Mouse (Mus musculus): ENCODE results near the gene Erfe. TPM values are rescaled to one million over a fixed set of nuclear protein-coding genes. Genes with fewer than 3 reads are reported as not detected.

The Erfe gene
- polyA plus RNA-seq, 1 experiment: not detected

DNA sequence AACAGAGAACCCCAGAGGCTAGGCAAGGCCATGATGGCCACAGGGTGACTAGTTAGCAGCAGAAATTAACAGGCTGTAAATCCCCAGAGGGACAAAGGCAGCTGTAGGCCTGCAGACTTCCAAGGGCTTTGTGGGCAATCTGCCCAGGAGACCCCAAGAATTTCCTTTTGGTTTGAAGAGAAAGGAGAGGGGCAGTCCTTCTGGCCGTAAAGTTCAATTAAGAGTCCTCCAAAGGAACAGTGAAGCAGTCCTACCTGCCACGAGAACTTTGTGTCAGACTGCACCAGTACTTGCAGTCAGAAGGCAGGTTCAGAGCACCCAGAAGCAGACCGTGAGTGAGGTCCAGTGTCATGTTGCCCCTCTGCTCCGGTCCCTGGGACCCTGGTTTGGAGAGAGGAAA is 48.7 kb downstream of the Erfe start:
- TF ChIP-seq CTCF (IDR thresholded peaks at IDR 0.05; ENCODE audit: insufficient read depth, low read depth, low read length): no peak
- TF ChIP-seq POLR2A (IDR thresholded peaks at IDR 0.05; ENCODE audit: insufficient read depth, low read depth, low read length): no peak
- 68% methylated on average over 4 of the region's 4 CpGs for WGBS
- Histone ChIP-seq H3K27ac (ENCODE audit: insufficient read depth, low read depth, low read length) (no peak overlapping the region), H3K4me1 (ENCODE audit: control insufficient read depth, insufficient read depth, low read length) (peaks cover 23% of the 10 kb centered on the region), H3K4me3 (ENCODE audit: insufficient read depth, low read depth, low read length) (no peak overlapping the region)

DNA sequence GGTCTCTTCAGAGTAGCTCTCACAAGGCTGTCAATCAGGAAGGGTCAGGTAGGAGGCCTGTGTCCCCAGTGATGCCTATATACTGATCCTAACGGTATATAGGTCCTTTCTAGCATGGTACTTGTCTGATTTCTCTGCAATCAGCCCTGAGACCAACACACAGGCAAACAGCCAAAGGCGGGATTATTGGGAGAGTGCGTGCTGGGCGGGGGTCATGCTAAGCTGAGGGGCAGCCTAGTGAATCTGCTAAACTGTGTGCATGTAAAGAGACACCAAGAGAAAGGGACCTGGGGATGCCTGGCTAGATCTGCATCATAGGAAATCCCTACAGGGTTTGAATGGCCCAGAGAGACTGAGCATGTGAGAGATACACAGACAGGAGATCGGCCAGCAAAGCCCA is 49.1 kb downstream of the Erfe start:
- peaks cover 23% of the 10 kb centered on the region for H3K4me1 ChIP-seq (ENCODE audit: control insufficient read depth, insufficient read depth, low read length)
- no peak for TF ChIP-seq POLR2A (IDR thresholded peaks at IDR 0.05; ENCODE audit: insufficient read depth, low read depth, low read length)
- no peak for TF ChIP-seq CTCF (IDR thresholded peaks at IDR 0.05; ENCODE audit: insufficient read depth, low read depth, low read length)
- no peak overlapping the region for H3K4me3 ChIP-seq (ENCODE audit: insufficient read depth, low read depth, low read length)
- WGBS: 64% methylated on average over 5 of the region's 5 CpGs
- no peak overlapping the region for H3K27ac ChIP-seq (ENCODE audit: insufficient read depth, low read depth, low read length)

DNA sequence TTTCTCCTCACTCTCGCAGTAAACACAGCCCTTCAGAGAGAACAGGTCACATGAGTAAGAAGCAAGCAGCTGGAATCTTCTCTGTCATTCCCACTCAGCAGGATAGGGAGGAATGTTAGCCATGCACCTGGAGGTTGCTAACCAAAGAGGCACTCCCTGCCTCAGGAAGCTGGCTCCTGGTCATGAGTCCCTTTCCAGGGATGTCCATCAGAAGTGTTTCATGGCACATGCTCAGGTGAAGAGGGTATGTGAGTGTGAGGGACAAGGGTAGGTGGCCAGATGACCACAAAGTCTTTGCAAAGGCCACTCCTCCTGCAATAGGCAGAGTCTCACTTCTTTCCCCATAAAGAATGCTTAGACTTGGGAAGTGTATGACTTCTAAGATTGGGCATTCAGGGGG is 51.8 kb downstream of the Erfe start:
- peaks cover 10% of the 10 kb centered on the region for H3K4me1 ChIP-seq (ENCODE audit: control insufficient read depth, insufficient read depth, low read length)
- H3K27ac ChIP-seq (ENCODE audit: insufficient read depth, low read depth, low read length): no peak overlapping the region
- no peak overlapping the region for H3K4me3 ChIP-seq (ENCODE audit: insufficient read depth, low read depth, low read length)
- no peak for TF ChIP-seq CTCF (IDR thresholded peaks at IDR 0.05; ENCODE audit: insufficient read depth, low read depth, low read length)
- 41% methylated on average over 1 of the region's 1 CpGs for WGBS

DNA sequence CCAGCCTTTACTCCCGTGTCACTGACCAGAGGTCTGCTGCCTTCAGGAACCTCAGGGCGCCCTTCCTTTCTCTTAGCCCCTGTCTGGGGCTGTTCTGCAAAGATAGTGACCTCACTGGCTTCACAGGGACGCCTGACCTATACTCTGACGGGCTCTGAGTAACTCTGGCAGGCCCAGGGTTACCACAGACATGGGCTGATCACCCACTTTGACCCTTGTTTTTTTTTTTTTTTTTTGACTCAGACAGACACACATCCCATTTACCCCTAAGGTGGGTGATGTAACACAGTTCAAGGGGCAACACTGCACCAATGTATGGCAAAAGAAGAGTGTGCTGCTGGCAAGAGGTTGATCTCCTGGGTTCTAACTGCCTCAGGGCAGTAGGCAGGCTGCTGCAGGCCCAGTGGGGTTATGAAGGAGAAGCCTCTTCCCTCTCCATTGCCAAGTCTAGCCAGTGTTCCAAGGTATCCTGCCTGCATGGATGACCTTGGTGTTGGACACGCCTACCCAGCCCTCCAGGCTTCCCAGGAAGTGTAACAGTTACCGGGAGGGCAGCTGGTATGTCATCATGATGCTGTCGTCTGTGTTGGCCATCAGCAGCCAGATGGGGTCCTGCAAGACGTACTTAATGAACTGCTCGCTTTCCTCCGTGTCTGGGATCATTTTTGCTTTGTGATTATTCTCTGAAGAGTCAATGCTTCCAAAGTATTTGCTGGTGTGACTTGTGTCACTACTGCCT is 53.8 kb downstream of the Erfe start:
- WGBS: 81% methylated on average over 10 of the region's 10 CpGs
- Histone ChIP-seq H3K4me3 (ENCODE audit: insufficient read depth, low read depth, low read length) (no peak overlapping the region), H3K27ac (ENCODE audit: insufficient read depth, low read depth, low read length) (no peak overlapping the region), H3K4me1 (ENCODE audit: control insufficient read depth, insufficient read depth, low read length) (no peaks in the 10 kb centered on the region)
- TF ChIP-seq CTCF (IDR thresholded peaks at IDR 0.05; ENCODE audit: insufficient read depth, low read depth, low read length): no peak
- no peak for TF ChIP-seq POLR2A (IDR thresholded peaks at IDR 0.05; ENCODE audit: insufficient read depth, low read depth, low read length)

DNA sequence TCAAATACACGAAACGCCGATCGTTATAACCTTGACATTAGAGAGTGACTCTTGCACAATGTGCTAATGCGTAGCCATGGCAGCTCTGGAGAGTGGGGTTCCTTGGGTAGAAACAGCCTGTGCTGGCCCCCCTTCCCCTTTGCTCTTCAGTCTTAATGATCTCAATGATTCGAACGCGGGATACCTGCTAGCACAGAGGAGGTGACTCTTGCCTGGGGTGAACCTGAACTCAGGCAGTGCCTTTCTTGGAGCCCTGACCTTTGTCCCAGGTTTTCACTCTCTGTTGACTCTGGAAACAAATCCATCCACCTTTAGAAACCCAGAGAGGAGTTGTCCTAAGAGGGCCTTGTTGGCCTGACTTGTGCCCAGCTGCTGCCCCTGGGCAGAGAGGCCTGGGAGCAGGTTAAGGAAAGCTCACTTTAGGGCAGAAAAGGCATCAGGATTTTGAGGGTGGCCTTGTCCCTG is 54.4 kb downstream of the Erfe start:
- TF ChIP-seq POLR2A (IDR thresholded peaks at IDR 0.05; ENCODE audit: insufficient read depth, low read depth, low read length) (no peak), CTCF (IDR thresholded peaks at IDR 0.05; ENCODE audit: insufficient read depth, low read depth, low read length) (no peak)
- 92% methylated on average over 8 of the region's 8 CpGs for WGBS
- Histone ChIP-seq H3K4me3 (ENCODE audit: insufficient read depth, low read depth, low read length) (no peak overlapping the region), H3K27ac (ENCODE audit: insufficient read depth, low read depth, low read length) (no peak overlapping the region), H3K4me1 (ENCODE audit: control insufficient read depth, insufficient read depth, low read length) (no peaks in the 10 kb centered on the region)

Other genes with a start within 250 kb of the Erfe start
- not detected in 2 replicates for gene Rbm44, start 221.3 kb upstream of the Erfe start, polyA plus RNA-seq (2012; ENCODE audit: insufficient read depth, insufficient read length, low replicate concordance, missing spikeins)
- not detected in 2 replicates for gene Ramp1, start 186.6 kb upstream of the Erfe start, polyA plus RNA-seq (2012; ENCODE audit: insufficient read depth, insufficient read length, low replicate concordance, missing spikeins)
- gene Ube2f, start 116.1 kb upstream of the Erfe start, polyA plus RNA-seq (2012; ENCODE audit: insufficient read depth, insufficient read length, low replicate concordance, missing spikeins): not detected in 2 replicates
- not detected in 2 replicates for gene Scly, start 68.1 kb upstream of the Erfe start, polyA plus RNA-seq (2012; ENCODE audit: insufficient read depth, insufficient read length, low replicate concordance, missing spikeins)
- not detected in 2 replicates for gene Espnl, start 44.4 kb upstream of the Erfe start, polyA plus RNA-seq (2012; ENCODE audit: insufficient read depth, insufficient read length, low replicate concordance, missing spikeins)
- not detected in 2 replicates for gene Klhl30, start 15.4 kb upstream of the Erfe start, polyA plus RNA-seq (2012; ENCODE audit: insufficient read depth, insufficient read length, low replicate concordance, missing spikeins)
- gene Ilkap, start 32.4 kb downstream of the Erfe start, polyA plus RNA-seq (2012; ENCODE audit: insufficient read depth, insufficient read length, low replicate concordance, missing spikeins): not detected in 2 replicates
- not detected in 2 replicates for gene Hes6, start 47.6 kb downstream of the Erfe start, polyA plus RNA-seq (2012; ENCODE audit: insufficient read depth, insufficient read length, low replicate concordance, missing spikeins)
- gene Per2, start 92.9 kb downstream of the Erfe start, polyA plus RNA-seq (2012; ENCODE audit: insufficient read depth, insufficient read length, low replicate concordance, missing spikeins): not detected in 2 replicates
- gene Traf3ip1, start 128.2 kb downstream of the Erfe start, polyA plus RNA-seq (2012; ENCODE audit: insufficient read depth, insufficient read length, low replicate concordance, missing spikeins): not detected in 2 replicates
- not detected in 2 replicates for gene Asb1, start 174.1 kb downstream of the Erfe start, polyA plus RNA-seq (2012; ENCODE audit: insufficient read depth, insufficient read length, low replicate concordance, missing spikeins)

All from olfactory bulb, adult 2 months (tissue).